Mouse (Mus musculus) small intestine, adult 2 months (tissue): ENCODE measurements around the gene Ascl5.
A peak's percentile ranks its signal among the peaks of the same experiment; 100 is the strongest.

ENCODE experiments used
- CTCF ChIP-seq: fragments of 200-500 bp; IDR thresholded peaks from 2 replicates; pipeline ENCODE4 v1.5.1; 2012; ENCODE audit warnings: low read depth, mild to moderate bottlenecking, control low read depth, inconsistent platforms, low read length, moderate library complexity, mixed read lengths; ENCODE audit not compliant: insufficient replicate concordance, insufficient read length; ENCODE audit errors: extremely low read depth
- POLR2A ChIP-seq: fragments of 200-500 bp; IDR thresholded peaks from 2 replicates; pipeline ENCODE4 v1.6.1; 2012; ENCODE audit warnings: low read depth, mild to moderate bottlenecking, control low read depth, inconsistent platforms, low read length, moderate library complexity

GRCm38 (mm10) chr1:136047432-136047831 is 3.2 kb upstream of the Ascl5 start:
- TF ChIP-seq CTCF (peak; percentile 30; the same call in 1 of the 2 replicates), POLR2A (no peak)
